Mouse (Mus musculus) lung, postnatal 36 days (tissue): Measurements from ENCODE around the gene Polr3b.
A peak's percentile ranks its signal among the peaks of the same experiment; 100 is the strongest.

Source experiments
- DNase-seq: peaks from one replicate; pipeline ENCODE4 v3.0.0; 2022; ENCODE audit warnings: mixed read lengths

The Polr3b gene

DNA sequence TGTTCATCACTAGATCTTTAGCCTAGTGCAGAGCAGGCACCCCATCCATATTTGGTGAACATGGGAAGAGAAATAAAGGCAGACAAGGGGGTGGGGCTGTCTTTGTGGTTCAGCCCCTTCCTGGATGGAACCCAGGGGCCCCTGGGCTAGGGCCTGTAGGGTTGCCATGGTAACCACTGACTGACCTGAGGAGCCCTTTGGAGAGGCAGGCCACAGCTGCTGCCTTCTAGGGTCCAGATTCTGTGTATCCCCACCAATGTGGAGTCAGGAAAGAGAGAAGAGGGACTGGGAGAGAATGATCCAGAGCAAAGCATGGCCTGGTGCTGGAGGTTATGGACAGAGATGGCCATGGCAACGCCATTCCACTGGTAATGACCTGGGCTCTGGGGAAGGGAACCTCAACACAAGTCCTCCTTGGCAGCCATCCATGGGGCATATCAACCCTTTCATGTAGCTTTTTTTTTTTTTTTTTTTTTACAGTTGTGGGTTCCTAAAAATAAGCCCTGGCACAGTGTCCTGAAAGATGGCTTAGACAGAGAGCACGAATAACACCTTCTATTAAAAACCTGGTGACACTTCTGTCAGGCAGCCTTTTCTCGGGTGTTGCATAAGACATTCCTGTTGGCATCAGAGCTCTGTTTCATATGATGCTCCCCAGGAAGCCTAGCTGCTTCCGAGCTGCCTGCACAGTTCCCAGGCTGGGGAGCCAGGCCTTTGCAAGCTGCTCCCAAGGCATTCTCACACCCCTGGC is 150.5 kb downstream of the Polr3b start:
- DNase-seq = no peak

DNA sequence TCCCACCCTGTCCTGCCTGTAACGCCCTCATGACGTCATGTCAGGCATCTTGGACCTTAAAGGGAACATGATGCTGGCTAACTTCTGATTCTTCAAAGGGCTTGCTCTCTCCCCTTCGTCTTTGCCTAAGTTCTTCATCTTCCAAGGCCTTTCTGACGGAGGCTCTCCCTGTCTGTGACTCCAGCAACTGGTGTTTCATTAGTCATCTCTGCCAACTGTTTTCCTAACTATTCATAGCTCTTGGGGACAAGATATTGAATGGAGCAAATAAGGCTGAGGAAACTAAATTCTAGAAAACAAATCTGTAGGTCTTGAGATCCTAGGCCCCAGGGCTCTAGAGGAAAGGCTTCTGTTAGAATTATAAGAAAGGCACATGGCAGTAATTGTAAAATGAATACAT is 151.8 kb downstream of the Polr3b start:
- no peak for DNase-seq

DNA sequence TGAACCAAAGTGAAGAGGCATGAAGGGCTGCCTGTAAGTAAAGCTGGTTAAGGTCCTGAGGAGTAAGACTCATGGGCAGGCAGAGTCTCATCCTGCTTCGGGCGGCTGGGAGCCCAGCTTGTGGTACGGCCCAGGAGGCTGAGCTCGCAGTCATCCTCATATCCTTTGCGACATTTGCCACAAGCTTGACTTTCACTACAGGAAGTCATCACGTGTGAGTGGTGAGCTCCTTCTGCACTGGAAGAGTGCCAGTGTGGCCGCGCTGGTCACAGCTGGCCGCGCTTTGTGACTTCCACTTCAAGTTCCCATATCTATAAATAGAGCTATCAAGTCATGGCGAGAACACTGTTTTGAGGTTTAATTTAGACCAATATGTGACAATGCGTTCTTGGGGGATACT is 152.5 kb downstream of the Polr3b start:
- DNase-seq = peak; percentile 83
